Mouse (Mus musculus) ES-Bruce4 (cell line): ENCODE results near the gene Smarca5.

Experiments
- EP300 ChIP-seq: IDR thresholded peaks from 2 replicates; pipeline ENCODE4 v1.6.1; 2011; ENCODE audit warnings: low read depth, low read length; ENCODE audit not compliant: insufficient read depth
- POLR2A ChIP-seq: IDR thresholded peaks from one replicate; pipeline ENCODE4 v1.8.1; 2011; ENCODE audit warnings: low read length; ENCODE audit not compliant: insufficient read depth

- TF ChIP-seq POLR2A (no peak), EP300 (no peak)
Measured at GRCm38 (mm10) chr8:80688141-80688540, 51.2 kb downstream of the Smarca5 start.
